Mouse (Mus musculus) stomach, postnatal 0 days (tissue): ENCODE results near the gene Utp18.

ENCODE experiments used
- CTCF ChIP-seq: IDR thresholded peaks from 2 replicates; pipeline ENCODE4 v1.5.1; 2016; ENCODE audit warnings: antibody characterized with exemption, low read depth, mild to moderate bottlenecking, moderate library complexity
- EP300 ChIP-seq: optimal IDR thresholded peaks from 2 replicates; pipeline ENCODE3; 2016; ENCODE audit warnings: antibody characterized with exemption

DNA sequence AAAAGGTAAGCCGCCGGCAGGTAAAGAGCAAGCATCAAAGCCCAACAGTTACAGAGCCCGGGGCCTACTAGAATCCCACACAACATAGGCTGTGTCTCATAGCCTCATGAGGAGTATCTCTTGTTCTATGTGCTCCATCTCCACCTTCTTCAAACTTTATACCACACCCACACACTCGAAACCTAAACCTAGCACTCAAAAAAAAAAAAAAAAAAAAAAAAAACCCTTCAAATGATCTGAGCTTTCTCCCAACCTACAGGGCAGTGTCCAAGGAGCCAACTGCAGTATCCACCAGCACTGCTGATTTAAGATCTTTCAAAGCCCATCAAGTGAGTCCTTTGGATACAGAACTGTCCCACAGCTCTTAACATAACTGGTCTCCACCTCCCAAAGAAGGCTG is 1.5 kb downstream of the Utp18 start:
- TF ChIP-seq CTCF (no peak), EP300 (no peak)
